Mouse (Mus musculus) forebrain, embryonic 11.5 days (tissue): ENCODE data around the gene Srp14. TPM values are rescaled to one million over a fixed set of nuclear protein-coding genes. Genes with fewer than 3 reads are reported as not detected.

Experiments
- ATAC-seq: fragments of 200-750 bp; cut with Nextera tagmentation; replicated peaks from 2 replicates; pipeline ENCODE4 v1.8.0; 2017; ENCODE audit warnings: moderate TSS enrichment; ENCODE audit not compliant: low FRiP score
- DNase-seq: peaks from one replicate; pipeline ENCODE4 v3.0.0-alpha.2; 2017; ENCODE audit warnings: low spot score
- H3K27ac ChIP-seq: fragments of 300-500 bp; sonication (generic); 2 replicates; pipeline ENCODE4 v1.5.1; 2014; ENCODE audit warnings: low read depth, low read length
- H3K27me3 ChIP-seq: fragments of 300-500 bp; sonication (generic); 2 replicates; pipeline ENCODE4 v1.6.1; 2014; ENCODE audit warnings: mild to moderate bottlenecking, low read length, mixed read lengths; ENCODE audit not compliant: control insufficient read depth, insufficient read depth
- H3K36me3 ChIP-seq: fragments of 300-500 bp; sonication (generic); 2 replicates; pipeline ENCODE4 v1.6.1; 2014; ENCODE audit warnings: mild to moderate bottlenecking, low read length, moderate library complexity, mixed read lengths; ENCODE audit not compliant: control insufficient read depth, insufficient read depth
- H3K4me1 ChIP-seq: fragments of 300-500 bp; sonication (generic); replicated peaks from 2 replicates; pipeline ENCODE4 v1.6.1; 2014; ENCODE audit warnings: low read length, mixed read lengths; ENCODE audit not compliant: control insufficient read depth, insufficient read depth
- H3K4me2 ChIP-seq: fragments of 300-500 bp; sonication (generic); 2 replicates; pipeline ENCODE4 v1.6.1; 2014; ENCODE audit warnings: low read depth, mild to moderate bottlenecking, low read length, moderate library complexity, mixed read lengths; ENCODE audit not compliant: severe bottlenecking
- H3K4me3 ChIP-seq: fragments of 300-500 bp; sonication (generic); 2 replicates; pipeline ENCODE4 v1.5.1; 2014; ENCODE audit warnings: low read depth, low read length
- H3K9ac ChIP-seq: fragments of 300-500 bp; sonication (generic); 2 replicates; pipeline ENCODE4 v1.6.1; 2014; ENCODE audit warnings: low read length
- H3K9me3 ChIP-seq: fragments of 300-500 bp; sonication (generic); 2 replicates; pipeline ENCODE4 v1.6.1; 2016; ENCODE audit warnings: low read length, mixed read lengths; ENCODE audit not compliant: control insufficient read depth
- WGBS: fragments of 180-500 bp; shearing (Covaris S2); extraction: QIAGEN DNeasy Blood & Tissue Kit; methylation state at CpG from one replicate; pipeline ENCODE4 v1.1.7; 2014; 5-methylcytosine and 5-hydroxymethylcytosine counted together
- polyA plus RNA-seq: library from polyadenylated mRNA; unstranded; fragments of >200 nt; fragmentation: Nextera tagmentation; extraction: Ambion mirVana; gene quantifications from 2 replicates; pipeline ENCODE4 v1.2.1, GENCODE M21; 2014

Gene Srp14
- polyA plus RNA-seq, 1 experiment from 2014 or later, result 257 TPM

DNA sequence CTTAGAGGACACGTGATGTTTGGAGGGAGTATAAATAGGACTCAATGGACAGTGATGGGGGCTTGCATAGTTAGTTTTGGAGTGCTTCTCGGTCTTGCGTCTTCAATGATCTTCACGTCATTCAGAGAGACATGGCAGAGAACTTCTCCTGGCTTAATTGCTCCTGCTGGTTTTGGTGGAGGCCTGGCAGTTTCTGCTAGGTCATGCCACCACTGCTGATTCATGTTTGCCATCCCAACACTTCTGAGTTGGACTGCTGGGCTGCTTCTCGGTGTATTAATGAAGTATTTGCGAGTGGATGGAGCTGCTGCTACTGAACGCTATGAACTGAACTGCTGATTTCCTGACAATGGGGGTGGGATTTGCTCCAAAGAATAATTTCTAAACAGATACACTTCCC is 1.4 kb upstream of the Srp14 start:
- no peak for DNase-seq
- Histone ChIP-seq H3K27me3 (no peaks in the 10 kb centered on the region), H3K9ac (no peak overlapping the region), H3K36me3 (no peaks in the 10 kb centered on the region), H3K4me1 (peaks cover 6% of the 10 kb centered on the region), H3K9me3 (no peaks in the 10 kb centered on the region), H3K4me3 (no peak overlapping the region), H3K27ac (no peak overlapping the region), H3K4me2 (no peak overlapping the region)
- ATAC-seq, result no peak
- 92% methylated on average over 7 of the region's 7 CpGs for WGBS

DNA sequence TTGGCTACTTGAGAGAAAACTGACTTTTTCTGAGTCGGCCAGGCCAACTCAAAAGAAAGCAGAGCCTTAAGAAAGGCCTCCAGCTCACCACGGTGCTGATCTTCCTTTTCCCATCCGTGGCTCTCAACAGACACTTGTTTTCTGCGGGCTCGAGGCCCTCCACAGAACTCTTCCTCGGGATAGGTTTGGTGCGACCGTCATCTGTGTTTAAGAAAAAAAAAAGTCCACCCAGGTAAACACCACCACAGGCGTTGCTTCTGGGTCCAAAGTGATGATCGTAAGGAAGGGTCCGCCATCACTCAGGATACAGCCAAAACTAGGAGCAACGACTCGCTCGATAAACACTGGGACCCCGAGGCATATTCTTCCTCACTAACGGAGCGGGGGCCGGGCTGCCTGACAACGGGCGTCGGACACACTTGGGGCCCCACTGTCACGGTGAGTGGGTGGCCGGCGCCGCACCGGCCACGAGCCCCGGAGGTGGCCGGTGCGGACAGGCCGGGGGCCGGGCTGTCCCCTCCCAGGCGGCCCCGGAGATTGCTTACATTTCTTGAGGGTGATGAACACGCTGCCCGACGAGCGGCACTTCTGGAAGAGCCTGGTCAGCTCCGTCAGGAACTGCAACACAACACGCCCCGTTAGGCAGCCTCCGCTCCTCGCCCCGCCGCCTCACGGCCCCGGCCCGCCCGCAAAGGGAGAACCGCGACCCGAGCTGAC is 520 bp downstream of the Srp14 start:
- no peak overlapping the region for H3K27ac ChIP-seq
- H3K36me3 ChIP-seq, result no peaks in the 10 kb centered on the region; the same call in 1 of the 2 replicates
- 3% methylated on average over 51 of the region's 52 CpGs for WGBS
- H3K9me3 ChIP-seq, result no peaks in the 10 kb centered on the region
- H3K9ac ChIP-seq, result peak overlapping the region; percentile 92
- peaks cover 6% of the 10 kb centered on the region for H3K4me1 ChIP-seq
- DNase-seq (no peak), ATAC-seq (peak; percentile 73)
- H3K4me2 ChIP-seq, result peak overlapping the region; percentile 92
- H3K4me3 ChIP-seq, result peak overlapping the region; percentile 90
- no peaks in the 10 kb centered on the region for H3K27me3 ChIP-seq

DNA sequence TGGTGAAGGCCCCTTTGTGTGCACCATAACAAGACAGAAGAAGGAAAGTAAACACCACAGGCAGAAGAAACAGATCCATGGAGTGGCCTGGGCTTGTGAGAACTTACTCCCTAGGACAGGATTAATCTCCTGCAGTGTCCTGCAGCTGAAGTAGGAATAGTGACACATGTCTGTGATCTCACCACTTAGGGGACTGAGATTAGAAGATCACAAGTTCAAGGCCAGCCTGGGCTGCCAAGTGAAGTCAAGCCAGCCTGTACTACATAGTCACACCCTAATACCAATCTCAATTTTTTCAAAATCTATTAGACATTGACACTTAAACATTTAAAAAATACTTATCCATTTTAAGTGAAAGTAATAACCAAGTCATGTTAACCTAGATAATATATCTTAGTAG is 11.2 kb downstream of the Srp14 start:
- H3K4me2 ChIP-seq, result no peak overlapping the region
- no peak overlapping the region for H3K27ac ChIP-seq
- H3K9me3 ChIP-seq, result no peaks in the 10 kb centered on the region
- no peak for DNase-seq
- H3K27me3 ChIP-seq, result no peaks in the 10 kb centered on the region
- H3K4me3 ChIP-seq, result no peak overlapping the region
- H3K36me3 ChIP-seq, result peaks cover 7% of the 10 kb centered on the region; the same call in 1 of the 2 replicates
- H3K9ac ChIP-seq, result no peak overlapping the region
- no peak for ATAC-seq
- no peaks in the 10 kb centered on the region for H3K4me1 ChIP-seq

DNA sequence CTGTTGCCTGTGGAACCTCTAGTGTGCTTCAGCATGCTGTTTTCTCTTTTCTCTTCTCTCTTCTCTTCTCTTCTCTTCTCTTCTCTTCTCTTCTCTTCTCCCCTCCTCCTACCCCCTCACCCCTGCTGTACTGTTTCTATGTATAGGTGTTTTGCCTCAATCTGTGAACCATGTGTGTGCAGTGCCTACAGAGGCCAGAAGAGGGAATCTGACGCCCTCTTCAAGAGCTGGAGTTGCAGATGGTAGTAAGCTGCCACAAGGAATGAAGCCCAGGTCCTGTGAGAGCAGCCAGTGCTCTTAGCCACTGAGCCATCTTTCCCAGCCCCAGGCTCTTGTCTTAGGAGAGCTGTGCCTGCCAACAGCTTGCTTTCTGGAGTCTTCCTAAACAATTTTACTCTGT is 12.9 kb downstream of the Srp14 start:
- H3K36me3 ChIP-seq, result peaks cover 2% of the 10 kb centered on the region; the same call in 1 of the 2 replicates
- no peak for DNase-seq
- no peak overlapping the region for H3K4me2 ChIP-seq
- H3K27me3 ChIP-seq, result no peaks in the 10 kb centered on the region
- no peak overlapping the region for H3K9ac ChIP-seq
- H3K27ac ChIP-seq, result no peak overlapping the region
- no peak for ATAC-seq
- H3K4me1 ChIP-seq, result no peaks in the 10 kb centered on the region
- no peaks in the 10 kb centered on the region for H3K9me3 ChIP-seq
- no peak overlapping the region for H3K4me3 ChIP-seq
- WGBS, result 72% methylated on average over 1 of the region's 1 CpGs

DNA sequence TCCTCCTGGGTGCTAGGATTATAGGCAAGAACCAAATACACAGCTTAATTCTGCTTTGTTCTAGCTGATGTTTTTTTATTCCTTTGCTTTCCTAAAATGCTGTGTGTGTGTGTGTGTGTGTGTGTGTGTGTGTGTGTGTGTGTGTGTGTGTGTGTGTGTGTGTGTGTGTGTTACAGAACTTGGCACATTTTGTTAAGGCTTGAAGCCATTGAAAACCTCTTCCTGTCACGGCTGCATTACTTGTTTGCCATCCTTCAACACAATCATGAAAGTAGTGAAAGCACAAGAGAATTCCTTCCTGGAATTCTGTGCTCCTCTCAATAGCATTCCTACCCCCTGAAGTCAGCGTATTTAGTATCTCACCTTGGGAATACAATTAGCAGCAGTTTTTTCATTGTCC is 13.6 kb downstream of the Srp14 start:
- DNase-seq (no peak), ATAC-seq (no peak)
- Histone ChIP-seq H3K27me3 (no peaks in the 10 kb centered on the region), H3K9ac (no peak overlapping the region), H3K4me2 (no peak overlapping the region), H3K36me3 (no peaks in the 10 kb centered on the region), H3K4me3 (no peak overlapping the region), H3K9me3 (no peaks in the 10 kb centered on the region), H3K27ac (no peak overlapping the region), H3K4me1 (no peaks in the 10 kb centered on the region)
- 62% methylated on average over 2 of the region's 2 CpGs for WGBS

DNA sequence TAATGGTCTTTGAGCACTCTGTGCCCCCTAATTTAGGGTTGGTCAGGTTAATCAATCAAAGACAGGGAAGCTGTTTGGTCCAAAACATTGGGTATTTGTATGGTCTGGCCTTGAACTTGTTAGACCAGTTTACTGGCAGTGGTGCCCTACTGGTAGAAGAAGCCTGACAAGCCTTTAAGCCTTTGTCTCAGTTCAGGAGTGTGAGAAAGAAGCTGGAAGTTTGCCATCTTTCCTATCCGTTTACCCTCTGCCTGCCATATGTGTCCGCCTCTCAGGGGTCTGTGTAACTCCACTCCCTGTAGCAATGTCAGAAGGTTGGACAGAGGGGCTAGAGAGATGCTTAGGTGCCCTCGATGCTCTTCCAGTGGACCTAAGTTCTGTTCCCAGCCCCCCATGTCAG is 15.1 kb downstream of the Srp14 start:
- Histone ChIP-seq H3K9me3 (no peaks in the 10 kb centered on the region), H3K27me3 (no peaks in the 10 kb centered on the region), H3K27ac (no peak overlapping the region), H3K4me3 (no peak overlapping the region), H3K36me3 (no peaks in the 10 kb centered on the region), H3K4me1 (no peaks in the 10 kb centered on the region), H3K9ac (no peak overlapping the region), H3K4me2 (no peak overlapping the region)
- DNase-seq (no peak), ATAC-seq (no peak)
- 83% methylated on average over 3 of the region's 3 CpGs for WGBS

DNA sequence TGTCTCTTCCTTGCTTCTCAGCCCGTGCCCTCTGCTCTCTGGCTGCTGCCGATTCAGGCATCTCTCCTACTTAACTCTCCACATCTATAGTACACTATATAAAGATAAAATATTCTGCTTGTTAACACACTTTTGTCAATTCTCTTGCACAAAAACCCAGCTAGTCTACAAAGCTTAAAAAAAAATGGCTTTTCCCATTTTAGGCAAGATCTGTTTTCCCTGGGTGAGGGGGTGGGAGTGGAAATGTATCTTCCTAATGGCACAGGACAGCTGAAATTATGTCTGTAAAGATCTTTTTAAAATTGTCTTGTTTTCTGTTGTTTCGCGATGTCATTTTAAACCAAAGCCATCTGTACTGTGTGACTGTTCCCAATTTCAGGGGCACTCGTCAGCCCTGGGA is 16.0 kb downstream of the Srp14 start:
- ATAC-seq (no peak), DNase-seq (no peak)
- WGBS, result 82% methylated on average over 5 of the region's 5 CpGs
- no peak overlapping the region for H3K4me2 ChIP-seq
- H3K9me3 ChIP-seq, result no peaks in the 10 kb centered on the region
- H3K27ac ChIP-seq, result no peak overlapping the region
- H3K9ac ChIP-seq, result no peak overlapping the region
- no peak overlapping the region for H3K4me3 ChIP-seq
- H3K36me3 ChIP-seq, result no peaks in the 10 kb centered on the region
- H3K4me1 ChIP-seq, result no peaks in the 10 kb centered on the region
- H3K27me3 ChIP-seq, result no peaks in the 10 kb centered on the region

DNA sequence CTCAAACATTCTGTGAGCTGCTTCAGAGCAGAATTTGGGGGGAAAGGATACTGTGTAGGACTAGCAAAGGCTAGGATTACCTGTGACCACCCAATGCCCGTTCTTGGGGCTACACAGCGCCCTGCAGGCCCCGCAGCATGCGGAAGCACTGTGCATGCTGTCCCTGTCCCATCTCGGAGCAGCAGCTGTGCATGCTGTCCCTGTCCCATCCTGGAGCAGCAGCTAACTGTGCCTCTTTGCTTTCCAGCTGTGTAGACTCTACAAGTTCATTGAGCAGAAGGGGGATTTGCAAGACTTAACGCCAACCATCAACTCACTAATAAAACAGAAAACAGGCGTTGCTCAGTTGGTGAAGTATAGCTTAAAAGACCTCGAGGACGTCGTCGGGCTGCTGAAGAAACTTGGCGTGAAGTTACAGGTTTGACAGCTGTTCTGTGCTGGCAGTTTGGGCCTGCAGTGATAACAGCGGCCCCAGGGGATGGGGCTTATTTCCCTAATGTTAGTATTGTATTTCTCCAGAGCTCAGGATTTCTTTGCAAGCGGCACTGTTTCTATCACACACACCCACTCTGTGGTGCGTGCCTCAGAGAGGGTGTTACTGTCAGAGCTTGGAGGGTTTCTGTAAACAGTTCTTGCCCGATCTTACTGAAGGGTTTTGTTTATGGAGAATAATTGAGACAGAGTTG is 17.9 kb downstream of the Srp14 start:
- no peaks in the 10 kb centered on the region for H3K27me3 ChIP-seq
- 80% methylated on average over 16 of the region's 16 CpGs for WGBS
- H3K9ac ChIP-seq, result no peak overlapping the region
- H3K4me1 ChIP-seq, result no peaks in the 10 kb centered on the region
- no peaks in the 10 kb centered on the region for H3K36me3 ChIP-seq
- H3K4me3 ChIP-seq, result no peak overlapping the region
- H3K27ac ChIP-seq, result no peak overlapping the region
- H3K9me3 ChIP-seq, result no peaks in the 10 kb centered on the region
- DNase-seq (no peak), ATAC-seq (no peak)
- H3K4me2 ChIP-seq, result no peak overlapping the region
